Mouse (Mus musculus): ENCODE data around the gene Eipr1.

GRCm38 (mm10) chr12:28841179-28841698 is 89.6 kb downstream of the Eipr1 start:
- TF ChIP-seq POLR2A (IDR thresholded peaks at IDR 0.05; ENCODE audit: extremely low read depth, insufficient read depth, low read length) = no peak
- TF ChIP-seq CTCF (IDR thresholded peaks at IDR 0.05; ENCODE audit: low read depth, low read length) = no peak

Data from liver, adult 2 months (tissue).